Mouse (Mus musculus) right cerebral cortex, postnatal 10 days (tissue): ENCODE measurements around the gene Aagab.

Experiments
- DNase-seq, 2 experiments: peaks; one replicate each; pipeline ENCODE4 v3.0.0; 2021; ENCODE audit warnings: low spot score in 2 of 2

Gene Aagab

DNA sequence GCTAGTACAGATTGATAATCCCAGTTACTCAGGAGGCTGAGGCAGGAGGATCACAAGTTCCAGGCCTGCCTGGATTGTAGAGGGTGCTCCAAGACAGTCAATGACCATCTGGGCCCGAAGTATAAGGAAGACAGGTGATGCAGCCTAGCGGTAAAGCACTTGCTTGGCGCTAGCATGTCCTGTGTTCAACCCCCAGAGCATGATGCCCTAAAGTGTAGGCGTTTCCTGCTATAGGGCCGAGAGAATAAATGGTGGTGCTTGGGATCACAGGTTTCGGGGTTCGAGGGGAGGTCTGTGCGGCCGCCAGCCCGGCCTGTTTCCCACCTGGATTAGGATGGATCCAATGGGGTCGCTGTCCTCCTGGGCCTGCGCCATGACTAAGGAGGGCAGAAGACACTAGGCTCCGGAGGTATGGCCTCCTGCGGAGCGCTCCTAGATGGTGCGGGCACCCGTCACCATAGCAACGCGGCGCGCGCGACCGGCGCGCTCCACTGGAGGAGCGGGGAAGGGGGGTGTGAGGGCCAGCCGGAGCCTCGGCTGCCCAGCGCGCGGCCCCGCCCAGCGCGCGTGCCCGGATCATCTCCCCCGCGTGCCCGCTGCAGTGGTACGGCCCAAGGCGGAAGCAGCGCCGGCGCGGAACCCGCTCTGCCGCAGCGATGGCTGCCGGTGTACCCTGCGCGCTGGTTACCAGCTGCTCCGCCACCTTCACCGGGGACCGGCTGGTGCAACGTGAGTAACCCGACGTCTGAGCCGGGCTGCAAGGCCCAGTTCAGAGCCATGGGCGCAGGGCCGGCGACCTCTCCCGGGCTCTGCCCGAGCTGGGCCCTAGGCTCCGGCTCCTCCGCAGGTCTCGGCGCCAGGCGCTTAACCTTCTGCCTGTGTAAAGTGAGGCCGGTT, at the start of gene Aagab, which contains the start of gene Iqch:
Gene Aagab, plus strand, starts transcription at position 618 of the 897 bp plus-strand sequence.
Gene Iqch, minus strand, starts transcription at position 451 of the 897 bp plus-strand sequence.
- DNase-seq, result peak; percentile 97 to 98

DNA sequence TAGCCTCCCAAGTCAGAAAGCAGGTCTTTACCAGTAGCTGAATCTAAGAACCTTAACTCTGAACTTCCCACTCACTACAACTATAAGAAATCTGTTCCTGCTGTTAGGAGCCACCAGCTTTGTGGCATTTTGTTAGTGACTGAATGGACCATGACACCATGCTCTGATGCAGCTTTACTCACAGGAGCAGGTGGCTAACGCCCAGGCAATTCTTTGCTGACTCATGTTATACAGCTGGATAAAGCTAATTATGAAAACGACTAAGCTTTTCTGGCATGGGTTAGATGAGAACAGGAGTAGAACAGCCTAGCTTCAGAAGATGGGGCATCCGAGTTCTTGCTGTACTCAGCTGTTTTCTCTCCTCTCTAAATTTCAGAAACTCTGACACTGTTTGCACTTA, 48.8 kb upstream of the Aagab start:
- no peak for DNase-seq

DNA sequence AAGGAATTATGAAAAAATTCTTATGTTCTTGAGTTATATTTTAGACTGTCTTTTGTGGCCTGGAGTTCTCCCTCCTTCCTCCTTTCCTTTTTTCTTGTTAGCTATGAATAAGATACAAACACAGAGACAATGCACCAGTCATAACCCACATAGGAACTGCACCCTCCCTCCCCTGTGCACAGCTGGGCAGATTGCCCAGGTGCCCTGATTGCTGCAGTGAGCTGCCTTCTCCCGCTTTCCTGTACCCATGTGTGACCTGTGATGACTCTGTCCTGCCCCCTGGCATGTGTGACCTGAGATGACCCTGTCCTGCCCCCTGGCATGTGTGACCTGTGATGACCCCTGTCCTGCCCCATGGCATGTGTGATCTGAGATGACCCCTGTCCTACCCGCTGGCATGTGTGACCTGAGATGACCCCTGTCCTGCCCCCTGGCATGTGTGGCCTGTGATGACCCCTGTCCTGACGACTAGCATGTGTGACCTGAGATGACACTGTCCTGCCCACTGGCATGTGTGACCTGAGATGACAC, 46.9 kb upstream of the Aagab start:
- no peak for DNase-seq

DNA sequence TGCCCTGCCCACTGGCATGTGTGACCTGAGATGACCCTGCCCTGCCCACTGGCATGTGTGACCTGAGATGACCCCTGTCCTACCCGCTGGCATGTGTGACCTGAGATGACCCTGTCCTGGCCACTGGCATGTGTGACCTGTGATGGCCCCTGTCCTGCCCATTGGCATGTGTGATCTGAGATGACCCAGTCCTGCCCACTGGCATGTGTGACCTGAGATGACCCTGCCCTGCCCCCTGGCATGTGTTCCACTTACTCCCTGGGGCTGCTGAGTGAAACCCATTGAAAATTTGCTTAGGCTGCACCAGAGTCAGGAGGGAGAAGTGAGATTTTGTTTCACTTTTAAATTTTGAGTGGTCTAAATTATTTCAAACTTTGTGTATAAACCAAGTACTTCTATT, 46.1 kb upstream of the Aagab start:
- DNase-seq, result no peak

DNA sequence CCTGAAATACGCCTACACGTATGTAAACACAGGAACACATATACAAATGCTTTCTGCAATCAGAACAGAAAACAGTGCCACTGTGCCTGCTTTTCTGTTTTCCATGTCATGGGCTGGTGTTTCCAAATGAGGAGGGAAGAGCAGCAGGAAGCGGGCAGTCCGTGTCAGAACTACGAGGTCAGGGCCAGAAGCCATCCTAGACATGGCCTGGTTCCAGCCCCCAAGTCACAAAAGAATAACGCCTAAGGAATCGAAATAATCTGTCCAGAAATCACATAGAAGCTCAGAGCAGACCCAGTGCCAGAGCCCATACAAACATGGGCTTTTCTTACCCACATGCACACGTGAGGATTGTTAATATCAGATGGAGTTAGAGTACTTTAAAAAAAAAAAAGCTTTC, 45.5 kb upstream of the Aagab start:
- no peak for DNase-seq

DNA sequence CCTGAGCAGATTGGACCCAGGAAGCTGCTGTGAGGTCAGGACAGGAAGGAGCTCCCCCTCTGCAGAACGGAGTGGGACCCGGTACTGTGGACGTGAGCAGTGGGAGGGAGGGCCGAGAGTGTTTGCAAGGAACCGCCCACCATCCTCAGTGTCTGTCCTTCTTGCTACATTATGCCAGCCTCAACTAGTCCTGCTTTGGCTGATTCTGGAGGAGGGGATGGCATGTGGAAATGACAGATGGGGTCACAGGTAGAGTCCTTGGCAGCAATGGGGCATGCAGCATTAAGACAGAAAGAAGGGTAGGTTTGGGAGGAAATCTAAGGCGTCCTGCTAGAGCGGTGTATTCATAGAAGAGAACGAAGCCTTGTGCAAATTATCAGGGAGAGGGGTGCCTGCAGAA, 40.5 kb upstream of the Aagab start:
- no peak for DNase-seq

DNA sequence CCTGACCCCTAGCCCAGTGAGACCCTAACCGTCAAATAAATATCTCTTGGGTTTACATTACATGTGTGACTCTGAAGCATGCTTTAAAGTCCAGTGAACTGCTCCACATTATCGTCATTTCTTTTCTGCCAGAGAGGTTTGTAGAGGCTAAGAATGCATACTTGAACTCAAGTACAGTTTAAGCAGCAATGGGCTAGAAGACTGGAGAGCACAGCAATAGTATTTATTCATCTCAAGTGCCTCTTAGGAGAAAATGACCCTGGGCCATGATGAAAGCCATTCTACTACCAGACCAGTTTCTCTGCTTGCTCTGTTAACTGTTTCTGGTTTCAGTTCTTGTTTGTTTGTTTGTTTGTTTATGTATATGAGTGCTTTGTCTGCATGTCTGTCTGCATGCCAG, 39.0 kb upstream of the Aagab start:
- DNase-seq, result no peak

DNA sequence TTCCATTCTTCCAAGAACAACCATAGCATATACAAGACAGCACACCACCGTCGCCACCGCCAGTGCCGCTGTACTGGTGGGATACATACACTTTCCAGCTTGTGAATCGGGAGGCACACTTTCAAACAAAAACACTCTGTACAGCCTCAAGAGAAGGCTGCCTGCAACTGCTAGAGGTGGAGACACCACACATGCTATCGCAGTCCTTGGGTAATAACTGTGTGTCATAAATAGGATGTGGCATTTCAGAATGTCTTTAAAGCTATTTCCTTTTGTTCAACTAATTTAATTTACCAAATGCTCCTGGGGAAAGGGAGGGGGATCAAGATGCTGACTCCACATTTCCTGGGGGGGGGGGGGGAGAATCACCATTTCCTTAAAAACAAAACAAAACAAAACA, 34.1 kb upstream of the Aagab start:
- DNase-seq, result no peak

DNA sequence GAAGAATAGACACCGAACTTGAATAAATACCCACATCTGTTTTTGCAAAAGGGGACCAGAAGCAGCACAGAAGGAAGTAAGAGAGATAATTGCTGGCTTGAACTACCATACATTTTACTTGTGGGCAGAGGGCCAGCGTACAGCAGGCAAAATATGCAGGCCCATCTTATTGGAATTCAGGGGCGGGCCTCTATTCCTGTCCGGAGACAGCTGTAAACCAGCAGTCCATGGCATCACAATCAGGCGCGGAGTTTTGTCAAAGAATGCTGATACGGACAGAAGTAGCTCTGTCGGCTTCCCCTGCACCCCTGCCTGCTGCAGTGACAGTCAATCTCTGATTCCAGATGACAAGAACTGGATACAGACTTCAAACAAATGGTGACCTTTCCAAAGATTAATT, 33.7 kb upstream of the Aagab start:
- peak; percentile 44 to 47 for DNase-seq

DNA sequence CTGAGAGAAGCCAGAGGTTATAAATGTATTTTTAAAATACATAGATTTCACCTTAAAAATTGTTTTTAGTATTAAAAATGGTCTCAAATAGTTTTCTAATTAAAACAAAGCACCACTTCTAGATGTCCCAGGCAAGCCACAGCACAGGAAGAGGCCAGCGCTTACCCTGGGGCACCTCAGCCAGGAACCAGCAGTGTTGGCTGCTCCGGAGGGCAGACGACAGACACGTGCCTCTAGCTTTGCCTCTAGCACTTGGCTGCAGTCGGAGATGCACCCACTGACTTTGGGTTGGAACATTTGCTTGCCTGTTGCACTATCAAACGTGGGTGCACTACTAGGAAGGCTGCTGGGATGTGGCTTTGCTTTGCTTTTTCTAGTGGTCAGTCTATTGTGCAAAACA, 30.6 kb upstream of the Aagab start:
- no peak for DNase-seq

DNA sequence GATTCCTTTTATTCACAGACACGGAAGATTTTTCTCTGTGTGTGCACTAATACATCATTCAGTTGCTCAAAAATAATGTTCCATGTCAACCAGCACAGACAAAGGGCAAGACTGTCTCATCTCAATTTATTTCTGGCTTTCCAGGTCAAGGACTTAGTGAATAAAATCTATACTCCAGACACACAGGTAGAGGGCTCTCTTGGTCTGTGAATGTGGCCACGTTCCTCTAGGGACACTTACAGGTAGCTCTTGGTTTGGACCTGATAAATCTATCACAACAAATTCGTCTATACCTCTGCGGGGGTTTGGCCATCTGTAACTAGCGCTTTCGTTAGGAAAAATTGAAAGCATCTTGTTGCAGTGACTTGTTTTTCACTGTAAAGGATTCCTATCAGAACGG, 29.6 kb upstream of the Aagab start:
- no peak for DNase-seq

DNA sequence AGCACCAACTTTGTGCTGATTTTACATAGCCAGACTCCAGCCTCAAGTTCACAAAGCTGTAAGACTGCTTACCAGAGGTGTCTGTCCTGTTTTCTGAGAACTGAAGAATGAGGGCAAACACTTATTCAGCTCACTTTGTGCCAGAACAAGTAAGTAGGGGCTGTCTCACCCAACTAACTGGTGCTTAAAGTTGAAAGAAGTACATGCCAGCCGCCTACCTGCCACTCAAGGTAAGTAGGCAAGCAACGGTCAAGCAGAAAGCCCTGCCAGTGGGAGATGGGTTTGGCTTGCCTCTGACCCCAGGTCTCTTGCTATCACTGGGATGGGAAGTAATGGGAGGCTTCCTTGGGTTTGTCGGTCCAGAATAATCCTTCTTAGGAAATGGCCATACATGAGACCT, 25.0 kb upstream of the Aagab start:
- no peak for DNase-seq

DNA sequence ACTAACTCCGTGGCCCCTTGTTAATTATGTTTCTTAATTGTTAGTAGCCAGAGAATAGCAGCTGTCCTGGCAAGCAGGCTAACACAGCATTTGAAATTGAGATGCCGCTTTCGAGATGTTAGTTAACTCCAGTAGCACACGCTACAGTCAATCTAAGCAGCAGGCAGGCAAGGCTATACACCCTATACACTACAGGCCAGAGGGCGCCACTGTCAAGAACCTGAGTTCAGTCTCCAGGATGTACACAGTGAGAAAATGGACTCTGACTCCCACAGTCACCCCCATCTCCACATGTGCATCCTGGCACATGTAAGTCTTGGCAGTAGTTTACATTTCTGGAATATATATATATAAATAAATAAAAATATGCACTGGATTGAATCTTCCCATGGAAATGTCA, 22.8 kb upstream of the Aagab start:
- no peak for DNase-seq

DNA sequence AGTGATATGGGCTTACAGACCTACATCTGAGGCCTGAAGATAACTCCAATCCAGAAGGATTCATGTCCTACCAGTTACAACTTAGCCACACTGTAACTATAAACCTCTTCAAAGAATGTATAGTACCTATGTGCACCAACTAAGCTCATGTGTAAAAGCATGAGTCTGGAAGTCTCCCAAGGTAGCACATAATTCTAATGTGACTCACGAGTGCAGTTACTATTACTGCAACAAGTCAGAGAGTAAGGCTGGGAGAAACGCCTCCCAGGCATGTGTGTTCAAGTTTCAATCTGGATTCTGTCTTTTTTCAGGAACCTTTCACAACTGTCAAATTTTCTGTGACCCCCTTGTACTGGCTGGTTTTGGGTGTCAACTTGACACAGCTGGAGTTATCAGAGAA, 22.4 kb upstream of the Aagab start:
- DNase-seq, result no peak

DNA sequence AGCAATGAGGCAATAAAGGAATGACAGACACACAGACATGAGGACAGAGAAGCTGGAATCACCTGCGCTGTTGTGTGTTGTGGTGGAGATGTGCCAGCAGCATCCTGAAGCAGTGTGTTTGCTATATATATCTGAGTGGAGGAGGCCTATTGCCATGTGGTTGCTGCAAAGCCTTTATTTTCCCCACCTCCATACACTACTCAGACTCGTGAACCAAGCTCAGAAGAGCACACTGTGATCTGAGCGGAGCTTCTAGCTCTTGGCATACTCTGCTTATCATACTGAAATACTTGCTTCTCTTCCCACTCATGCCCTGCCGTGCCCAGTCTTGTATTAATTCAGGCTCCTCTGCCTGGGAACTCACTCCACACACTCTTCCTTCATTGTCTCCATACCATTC, 20.7 kb upstream of the Aagab start:
- no peak for DNase-seq

DNA sequence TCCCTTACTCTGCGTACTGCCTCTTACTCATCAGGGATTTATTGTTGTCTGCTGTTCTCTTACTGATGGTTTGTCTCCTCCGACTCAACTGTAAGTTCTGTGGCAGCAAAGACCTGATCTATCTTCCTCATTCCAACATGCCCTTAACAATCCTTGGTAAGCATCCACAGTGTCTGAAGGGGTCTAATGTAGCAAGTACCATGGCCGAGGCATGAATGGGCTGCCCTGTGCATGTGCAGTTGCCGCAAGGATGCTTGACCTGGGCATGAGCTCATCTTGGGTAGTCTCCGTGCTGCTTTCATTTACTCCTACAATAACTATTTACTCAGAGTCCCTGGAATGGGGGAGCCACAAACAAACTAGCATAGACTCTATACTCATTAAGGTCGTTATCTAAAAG, 17.2 kb upstream of the Aagab start:
- no peak for DNase-seq

DNA sequence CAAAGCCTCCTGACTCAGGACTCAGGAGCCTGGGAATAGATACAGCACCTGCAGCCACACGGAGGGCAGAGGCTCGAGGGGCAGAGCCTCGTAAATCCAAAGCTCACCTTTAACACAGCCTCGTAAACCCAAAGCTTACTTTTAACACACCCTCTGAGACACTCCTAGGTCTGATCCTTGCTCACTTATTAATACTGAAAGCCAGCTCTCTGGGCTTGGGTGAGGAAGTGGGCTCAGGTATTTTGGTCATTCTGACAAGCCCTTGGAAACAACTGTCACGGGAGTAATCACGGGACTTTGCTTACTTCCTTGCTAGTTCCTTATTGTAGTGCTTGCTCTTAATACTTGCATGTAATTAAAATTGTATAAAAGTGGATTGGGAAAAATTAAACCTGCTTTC, 13.3 kb upstream of the Aagab start:
- no peak for DNase-seq

DNA sequence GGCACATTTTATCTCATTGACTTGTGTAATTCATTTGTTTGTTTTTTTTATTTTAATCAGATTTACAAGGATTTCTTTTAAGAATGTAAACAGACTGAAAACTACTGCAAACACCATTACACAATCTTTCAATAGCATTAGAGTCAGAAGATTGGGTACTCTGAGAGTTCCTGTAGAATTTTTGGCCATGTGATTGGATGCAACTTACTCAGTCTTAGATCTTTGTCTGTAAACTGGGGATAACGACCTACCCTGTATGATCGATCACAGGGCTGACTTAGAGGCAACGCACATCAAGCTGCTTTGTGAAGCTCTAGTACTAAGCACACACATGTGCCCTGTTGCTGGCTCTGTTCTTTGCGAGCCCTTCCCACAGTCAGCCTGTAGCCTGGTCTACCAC, 11.9 kb upstream of the Aagab start:
- DNase-seq, result no peak

DNA sequence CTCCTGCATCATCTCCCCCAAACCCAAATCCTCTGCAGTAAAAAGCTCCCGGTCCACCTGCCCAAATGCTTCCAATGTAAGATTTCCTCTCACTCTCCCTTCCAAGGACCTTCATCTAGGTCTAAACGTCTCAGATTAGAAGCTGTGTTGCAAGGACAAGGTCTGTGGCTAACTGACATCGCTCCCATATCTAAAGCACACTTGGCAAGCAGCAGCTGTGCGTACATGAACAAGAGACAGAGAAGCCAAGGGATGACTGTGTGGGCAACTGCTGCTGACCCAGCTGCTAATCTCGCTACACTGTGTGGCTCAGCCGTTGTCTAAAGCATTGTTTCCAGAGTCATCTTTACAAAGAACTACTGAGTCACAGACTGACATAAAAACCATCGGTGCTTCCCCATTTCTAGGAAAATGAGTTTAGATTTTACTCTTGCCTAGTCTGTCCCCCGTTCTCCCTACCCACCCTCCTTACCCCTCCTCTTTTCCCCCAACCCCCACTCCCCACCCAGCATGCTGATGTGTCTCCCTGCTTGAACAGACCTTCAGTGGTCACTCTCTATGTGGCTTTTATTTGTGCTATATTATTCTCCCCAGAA, 10.7 kb upstream of the Aagab start:
- DNase-seq, result no peak

DNA sequence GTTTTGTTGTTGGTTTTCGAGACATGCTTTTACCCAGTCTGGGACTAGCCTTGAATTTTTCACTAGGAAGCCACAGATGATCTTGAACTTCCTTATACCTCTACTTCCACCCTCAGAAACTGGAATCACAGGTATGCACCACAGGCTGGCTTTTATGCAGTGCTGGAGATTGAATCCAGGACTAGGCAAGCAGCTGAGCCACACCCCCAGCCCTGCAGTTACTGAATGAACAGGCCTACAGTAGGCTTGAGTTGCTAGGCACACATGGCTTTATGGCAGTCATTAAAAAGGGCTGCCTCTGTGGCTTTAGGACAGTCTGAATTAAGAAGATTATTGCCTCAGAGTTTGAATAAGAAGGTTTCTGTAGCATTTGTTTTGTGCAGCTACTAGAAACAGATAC, 7.4 kb upstream of the Aagab start:
- no peak for DNase-seq

DNA sequence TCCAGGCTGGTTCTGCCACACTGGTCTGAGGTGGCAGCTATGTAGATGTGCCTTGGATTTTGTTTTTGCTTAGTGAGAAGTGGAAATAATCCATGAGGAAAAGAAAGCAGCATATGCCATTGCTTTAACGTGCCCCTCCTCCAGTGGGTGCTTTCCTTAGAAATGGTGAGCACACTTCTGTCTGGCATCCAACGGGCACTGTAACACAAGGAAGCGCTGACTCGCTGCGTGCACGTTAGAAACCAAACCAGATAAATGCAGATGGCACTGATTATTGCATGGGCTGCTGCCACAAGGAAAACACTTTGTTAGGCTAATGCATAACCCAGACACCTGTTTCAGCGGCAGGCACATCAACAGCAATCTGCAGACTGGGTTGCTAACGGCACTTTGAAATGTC, 6.8 kb upstream of the Aagab start:
- no peak for DNase-seq

DNA sequence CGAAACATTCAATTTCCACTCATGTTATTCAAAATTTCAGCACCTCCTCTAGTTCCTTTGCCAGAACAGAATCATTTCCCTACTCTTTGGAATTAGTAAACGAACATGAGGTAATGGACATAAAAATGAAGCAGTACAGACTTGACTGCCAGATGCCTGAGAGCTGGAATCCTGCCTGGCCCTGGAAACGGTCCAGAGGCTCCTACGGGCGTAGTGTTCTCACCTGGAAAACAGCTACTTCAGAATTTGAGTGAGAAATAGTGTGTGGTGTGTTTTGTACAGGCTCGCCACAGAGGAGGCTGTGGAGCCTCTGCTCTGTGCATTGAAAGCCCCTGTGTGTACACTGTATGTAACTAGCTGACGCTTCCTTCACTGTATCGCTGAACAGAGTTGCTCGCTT, 5.8 kb upstream of the Aagab start:
- peak in 1 of 2 experiments; percentile 44 for DNase-seq

DNA sequence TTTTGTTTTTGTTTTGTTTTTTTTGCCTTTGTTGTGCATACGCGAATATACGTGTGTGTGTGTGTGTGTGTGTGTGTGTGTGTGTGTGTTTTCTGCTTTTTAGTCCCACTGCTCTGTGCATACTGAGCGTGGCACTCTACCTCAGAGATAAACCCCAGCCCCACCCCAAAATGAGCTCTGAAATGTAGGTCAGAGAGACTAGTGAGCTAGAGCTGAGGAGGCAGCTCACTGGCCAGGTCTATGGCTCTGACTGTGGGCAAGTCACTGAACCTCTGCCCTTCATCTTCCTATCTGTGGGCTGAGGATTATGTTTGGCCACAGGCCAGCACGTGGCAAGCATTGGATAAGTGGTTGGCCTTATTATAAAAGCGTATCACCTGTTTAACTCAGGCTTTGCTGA, 1.4 kb downstream of the Aagab start:
- no peak for DNase-seq
